Mouse (Mus musculus) frontal cortex, postnatal 36 days (tissue): Measurements from ENCODE around the gene Aco1.
A peak's percentile ranks its signal among the peaks of the same experiment; 100 is the strongest.

ENCODE experiments used
- DNase-seq, 2 experiments: peaks; one replicate each; pipeline ENCODE4 v3.0.0; 2022; ENCODE audit warnings: low spot score in 2 of 2

Aco1 gene

GRCm38 (mm10) chr4:40157500-40158223 is 14.8 kb downstream of the Aco1 start:
- no peak for DNase-seq

GRCm38 (mm10) chr4:40158224-40158540 is 15.3 kb downstream of the Aco1 start:
- no peak for DNase-seq

GRCm38 (mm10) chr4:40160591-40161434 is 17.9 kb downstream of the Aco1 start:
- DNase-seq = no peak

GRCm38 (mm10) chr4:40163646-40164045 is 20.8 kb downstream of the Aco1 start:
- no peak for DNase-seq

- no peak for DNase-seq
Observed at GRCm38 (mm10) chr4:40171477-40171876, 28.6 kb downstream of the Aco1 start.

GRCm38 (mm10) chr4:40172336-40172735 is 29.5 kb downstream of the Aco1 start:
- DNase-seq = no peak

- no peak for DNase-seq
Observed at GRCm38 (mm10) chr4:40174321-40174720, 31.4 kb downstream of the Aco1 start.

- no peak for DNase-seq
Observed at GRCm38 (mm10) chr4:40178584-40178983, 35.7 kb downstream of the Aco1 start.

GRCm38 (mm10) chr4:40180046-40180445 is 37.2 kb downstream of the Aco1 start:
- DNase-seq = no peak

GRCm38 (mm10) chr4:40181681-40182080 is 38.8 kb downstream of the Aco1 start:
- DNase-seq = no peak

- DNase-seq = peak; percentile 56 to 71
Observed at GRCm38 (mm10) chr4:40182651-40183320, 39.9 kb downstream of the Aco1 start.

GRCm38 (mm10) chr4:40183781-40184180 is 40.9 kb downstream of the Aco1 start:
- no peak for DNase-seq

GRCm38 (mm10) chr4:40184470-40184869 is 41.6 kb downstream of the Aco1 start:
- DNase-seq = no peak

- no peak for DNase-seq
Observed at GRCm38 (mm10) chr4:40187956-40188355, 45.1 kb downstream of the Aco1 start.

GRCm38 (mm10) chr4:40192246-40192645 is 49.4 kb downstream of the Aco1 start:
- no peak for DNase-seq

- DNase-seq = no peak
Observed at GRCm38 (mm10) chr4:40193461-40193860, 50.6 kb downstream of the Aco1 start.

GRCm38 (mm10) chr4:40195336-40195735 is 52.5 kb downstream of the Aco1 start:
- no peak for DNase-seq

- no peak for DNase-seq
Observed at GRCm38 (mm10) chr4:40202205-40202604, 59.3 kb downstream of the Aco1 start.

GRCm38 (mm10) chr4:40204374-40204773 is 61.5 kb downstream of the Aco1 start:
- no peak for DNase-seq

- no peak for DNase-seq
Observed at GRCm38 (mm10) chr4:40205231-40205903, 62.5 kb downstream of the Aco1 start.

GRCm38 (mm10) chr4:40207701-40208100 is 64.8 kb downstream of the Aco1 start:
- no peak for DNase-seq

- DNase-seq = no peak
Observed at GRCm38 (mm10) chr4:40212177-40212576, 69.3 kb downstream of the Aco1 start.
